Mouse (Mus musculus) megakaryocyte, embryonic 14.5 days (primary cell): ENCODE data around the gene Slc35e4. TPM values are rescaled to one million over a fixed set of nuclear protein-coding genes. Genes with fewer than 3 reads are reported as not detected.
"Not testable (repeated sequence)": the region's sequence is repeated elsewhere in the genome, so short reads cannot be mapped to it uniquely, and the experiment has no call there.

Source experiments
- H3K27me3 ChIP-seq: replicated peaks from 2 replicates; pipeline ENCODE3; 2012; ENCODE audit warnings: inconsistent platforms
- H3K36me3 ChIP-seq: replicated peaks from 2 replicates; pipeline ENCODE3; 2012; ENCODE audit warnings: low read length, inconsistent platforms, mixed read lengths
- H3K4me1 ChIP-seq: 2 replicates; pipeline ENCODE4 v1.6.1; 2012; ENCODE audit warnings: inconsistent platforms
- H3K4me3 ChIP-seq: replicated peaks from 2 replicates; pipeline ENCODE3; 2012; ENCODE audit warnings: moderate library complexity, mild to moderate bottlenecking, inconsistent platforms
- H3K9me3 ChIP-seq: 2 replicates; pipeline ENCODE4 v1.6.1; 2012; ENCODE audit warnings: inconsistent platforms
- FLI1 ChIP-seq: IDR thresholded peaks from 2 replicates; pipeline ENCODE4 v1.6.1; 2012; ENCODE audit warnings: low read length, inconsistent platforms, mixed read lengths
- GATA1 ChIP-seq: IDR thresholded peaks from 3 replicates; pipeline ENCODE4 v1.6.1; 2012; ENCODE audit warnings: mixed read lengths, low read length, inconsistent platforms, borderline replicate concordance
- polyA plus RNA-seq: library from polyadenylated mRNA; stranded (reverse); fragments of >175 nt; gene quantifications from 2 replicates; pipeline ENCODE4 v1.2.3, GENCODE M21; 2012; ENCODE audit warnings: low replicate concordance; ENCODE audit not compliant: insufficient read depth

The Slc35e4 gene
- polyA plus RNA-seq: 11.8 and 25.3 TPM in 2 replicates

DNA sequence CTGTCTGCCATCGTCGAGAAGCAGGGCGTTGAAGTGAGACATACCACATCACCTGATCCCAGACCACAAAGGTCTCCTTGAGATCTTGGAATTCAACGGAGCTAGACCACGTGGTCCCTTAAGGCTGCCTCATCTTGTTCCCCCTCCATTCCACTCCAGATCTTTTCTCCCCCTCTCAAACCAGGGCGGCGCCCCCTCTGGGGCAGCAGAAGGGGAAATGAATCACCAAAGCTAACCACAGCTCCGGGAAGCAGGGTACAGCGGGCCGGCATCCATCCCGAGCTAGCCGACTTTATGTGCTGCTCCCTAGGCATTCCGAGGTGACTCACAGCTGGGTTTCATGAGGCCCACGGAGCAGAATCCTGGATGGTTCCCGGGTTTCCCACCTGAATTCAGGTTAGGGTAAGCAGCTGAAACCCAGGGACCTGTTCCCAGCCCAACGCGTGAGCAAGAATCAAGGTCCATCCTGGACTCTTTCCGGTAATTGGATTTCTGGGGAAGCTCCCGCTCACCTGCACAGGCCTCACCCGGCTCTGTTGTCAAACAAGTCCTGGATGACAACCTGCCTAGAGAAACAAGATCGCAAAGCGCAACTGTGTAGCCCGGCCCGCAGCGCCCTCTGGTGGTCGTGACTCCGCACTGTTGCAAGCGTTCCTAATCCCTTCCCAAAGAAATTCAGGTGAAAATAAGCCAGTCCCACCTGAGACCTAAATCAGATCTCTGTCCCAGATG is at the start of gene Slc35e4:
Slc35e4 (minus strand) TSS at position 556 of the 732 bp plus-strand sequence.
- Histone ChIP-seq H3K4me1 (peaks cover 59% of the 10 kb centered on the region), H3K36me3 (peaks cover 8% of the 10 kb centered on the region), H3K27me3 (peaks cover 19% of the 10 kb centered on the region), H3K4me3 (peak within 1 kb of the TSS; percentile 94), H3K9me3 (no peaks in the 10 kb centered on the region)
- TF ChIP-seq GATA1 (no peak), FLI1 (no peak)

GRCm38 (mm10) chr11:3963610-3964415 is 49.3 kb upstream of the Slc35e4 start, which contains the start of gene Pes1:
TSS of gene Pes1 (plus strand) at chr11:3963975.
- no peaks in the 10 kb centered on the region for H3K9me3 ChIP-seq
- TF ChIP-seq FLI1 (no peak), GATA1 (no peak)
- peaks cover 64% of the 10 kb centered on the region for H3K4me1 ChIP-seq
- peaks cover 25% of the 10 kb centered on the region for H3K36me3 ChIP-seq
- peak within 1 kb of the TSS; percentile 93 for H3K4me3 ChIP-seq
- peaks cover 3% of the 10 kb centered on the region for H3K27me3 ChIP-seq

GRCm38 (mm10) chr11:3963155-3963554 is 48.7 kb upstream of the Slc35e4 start:
- H3K9me3 ChIP-seq: no peaks in the 10 kb centered on the region
- peak overlapping the region; percentile 93 for H3K4me3 ChIP-seq
- no peak for TF ChIP-seq GATA1
- TF ChIP-seq FLI1: no peak
- peaks cover 59% of the 10 kb centered on the region for H3K4me1 ChIP-seq
- peaks cover 20% of the 10 kb centered on the region for H3K36me3 ChIP-seq
- H3K27me3 ChIP-seq: peaks cover 5% of the 10 kb centered on the region

GRCm38 (mm10) chr11:3961761-3962160 is 47.3 kb upstream of the Slc35e4 start:
- no peaks in the 10 kb centered on the region for H3K9me3 ChIP-seq
- peaks cover 50% of the 10 kb centered on the region for H3K4me1 ChIP-seq
- TF ChIP-seq FLI1 (no peak), GATA1 (no peak)
- H3K27me3 ChIP-seq: peaks cover 5% of the 10 kb centered on the region
- H3K36me3 ChIP-seq: peaks cover 6% of the 10 kb centered on the region
- H3K4me3 ChIP-seq: no peak overlapping the region

DNA sequence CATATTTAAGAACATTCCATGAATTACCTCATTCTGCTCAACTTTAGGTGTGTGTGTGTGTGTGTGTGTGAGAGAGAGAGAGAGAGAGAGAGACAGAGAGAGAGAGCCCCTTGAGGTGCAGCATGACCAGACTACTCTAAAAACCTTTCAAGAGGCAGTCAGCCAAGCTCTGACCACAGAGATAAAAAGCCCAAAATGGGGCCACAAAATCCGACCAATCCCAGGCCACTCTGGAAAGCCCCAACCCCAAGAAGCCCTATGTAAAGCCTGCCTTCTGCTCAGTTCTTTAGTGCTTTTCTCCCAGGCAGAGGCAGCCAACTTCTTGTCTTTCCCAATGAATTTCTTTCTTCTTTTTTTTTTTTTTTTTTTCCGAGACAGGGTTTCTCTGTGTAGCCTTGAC is 46.4 kb upstream of the Slc35e4 start:
- TF ChIP-seq GATA1 (no peak), FLI1 (no peak)
- Histone ChIP-seq H3K4me3 (no peak overlapping the region), H3K4me1 (peaks cover 41% of the 10 kb centered on the region), H3K27me3 (peaks cover 8% of the 10 kb centered on the region), H3K36me3 (no peaks in the 10 kb centered on the region), H3K9me3 (no peaks in the 10 kb centered on the region; the same call in 1 of the 2 replicates)

- H3K36me3 ChIP-seq, H3K4me3 ChIP-seq, H3K4me1 ChIP-seq, H3K27me3 ChIP-seq, H3K9me3 ChIP-seq: not testable (repeated sequence)
These were observed 40.9 kb upstream of the Slc35e4 start for GRCm38 (mm10) chr11:3955371-3955770.

DNA sequence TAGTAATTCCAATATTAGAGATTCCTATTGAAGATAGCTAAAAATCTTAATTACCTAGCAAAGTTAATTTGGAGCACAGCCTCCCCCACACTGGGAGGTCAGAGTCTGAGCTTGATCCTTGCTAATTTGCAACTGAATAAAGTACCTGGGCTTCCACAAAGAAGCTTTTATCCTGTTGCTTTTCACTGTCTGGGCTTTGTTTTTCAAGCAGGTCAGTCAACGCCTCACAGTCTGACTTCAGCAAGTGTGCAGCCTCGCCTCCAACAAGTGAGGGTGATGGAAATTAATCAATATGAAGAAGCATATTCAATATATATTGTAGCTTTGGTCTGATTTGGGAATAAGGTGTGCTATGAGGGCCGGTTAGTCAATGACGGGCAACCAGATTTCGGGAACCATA is 40.4 kb upstream of the Slc35e4 start:
- not testable (repeated sequence) for H3K9me3 ChIP-seq, H3K36me3 ChIP-seq, H3K4me1 ChIP-seq, H3K27me3 ChIP-seq, H3K4me3 ChIP-seq

DNA sequence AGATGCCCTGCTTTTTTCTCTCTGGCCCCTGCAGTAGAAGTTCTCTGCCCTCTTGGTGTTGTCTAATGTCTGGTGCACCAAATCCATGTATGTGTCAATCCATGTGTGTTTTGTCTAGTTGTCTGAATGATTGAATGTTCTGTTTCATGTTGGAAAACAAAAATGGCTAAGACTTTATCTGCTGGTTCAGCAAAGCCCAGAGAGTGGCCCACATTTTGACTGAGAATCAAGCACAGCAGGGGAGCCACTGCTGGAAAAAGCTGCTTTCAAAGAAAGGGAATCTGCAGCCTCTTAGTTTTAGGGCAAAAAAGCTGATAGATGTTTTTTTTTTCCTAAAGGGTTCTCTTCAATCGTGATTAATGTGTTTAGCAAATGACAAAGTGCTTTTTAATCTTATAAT is 31.9 kb upstream of the Slc35e4 start:
- H3K4me3 ChIP-seq: no peak overlapping the region
- 0 out of 2 replicates have a peak, but pooled peaks cover 2% of the 10 kb centered on the region for H3K4me1 ChIP-seq
- no peaks in the 10 kb centered on the region for H3K36me3 ChIP-seq
- H3K27me3 ChIP-seq: peaks cover 16% of the 10 kb centered on the region
- TF ChIP-seq FLI1 (no peak), GATA1 (no peak)
- H3K9me3 ChIP-seq: peaks cover 7% of the 10 kb centered on the region

DNA sequence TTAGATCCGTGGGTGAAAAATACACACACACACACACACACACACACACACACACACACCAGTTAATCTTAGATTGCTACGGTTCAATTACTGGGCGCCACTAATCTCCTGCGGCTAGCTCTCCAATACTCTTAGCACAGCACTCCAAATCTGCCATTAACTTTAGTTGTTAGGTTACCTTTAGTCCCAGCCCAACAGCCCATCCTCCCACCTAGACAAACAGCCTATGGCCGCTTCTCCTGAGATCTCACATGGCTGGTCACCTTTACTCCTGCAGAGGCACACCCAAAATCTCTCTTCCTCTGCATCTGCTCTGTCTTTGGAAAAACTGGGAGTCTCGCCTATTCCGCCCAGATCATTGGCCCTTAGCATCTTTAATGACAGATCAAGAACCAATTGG is 26.9 kb upstream of the Slc35e4 start:
- Histone ChIP-seq H3K4me3 (no peak overlapping the region), H3K36me3 (no peaks in the 10 kb centered on the region), H3K4me1 (0 out of 2 replicates have a peak, but pooled peaks cover 2% of the 10 kb centered on the region), H3K9me3 (peaks cover 7% of the 10 kb centered on the region), H3K27me3 (peaks cover 33% of the 10 kb centered on the region)
- TF ChIP-seq GATA1: no peak

- Histone ChIP-seq H3K9me3 (peaks cover 4% of the 10 kb centered on the region), H3K4me3 (no peak overlapping the region), H3K27me3 (peaks cover 34% of the 10 kb centered on the region), H3K4me1 (peaks cover 10% of the 10 kb centered on the region), H3K36me3 (no peaks in the 10 kb centered on the region)
- TF ChIP-seq FLI1: no peak
- TF ChIP-seq GATA1: no peak
These were observed 22.9 kb upstream of the Slc35e4 start for GRCm38 (mm10) chr11:3937321-3937874.
